Mouse (Mus musculus) stomach, postnatal 0 days (tissue): ENCODE measurements around the gene Tmem252. TPM values are rescaled to one million over a fixed set of nuclear protein-coding genes. Genes with fewer than 3 reads are reported as not detected.

ENCODE experiments used
- ATAC-seq: fragments of 200-750 bp; cut with Nextera tagmentation; 2 replicates; pipeline ENCODE4 v1.8.0; 2017; ENCODE audit not compliant: low FRiP score, low TSS enrichment
- DNase-seq: peaks from one replicate; pipeline ENCODE4 v3.0.0-alpha.2; 2016; ENCODE audit warnings: low spot score
- H3K27ac ChIP-seq: fragments of 300-500 bp; sonication (generic); replicated peaks from 2 replicates; pipeline ENCODE4 v1.5.1; 2014; ENCODE audit warnings: mild to moderate bottlenecking, control low read depth
- H3K27me3 ChIP-seq: fragments of 300-500 bp; sonication (generic); 2 replicates; pipeline ENCODE4 v1.6.1; 2014; ENCODE audit warnings: low read length; ENCODE audit not compliant: control insufficient read depth, insufficient read depth
- H3K36me3 ChIP-seq: fragments of 300-500 bp; sonication (generic); 2 replicates; pipeline ENCODE4 v1.6.1; 2014; ENCODE audit warnings: low read length, mixed read lengths; ENCODE audit not compliant: control insufficient read depth, insufficient read depth
- H3K4me1 ChIP-seq: fragments of 300-500 bp; sonication (generic); replicated peaks from 2 replicates; pipeline ENCODE4 v1.6.1; 2014; ENCODE audit warnings: antibody characterized with exemption; ENCODE audit not compliant: control insufficient read depth, insufficient read depth
- H3K4me2 ChIP-seq: fragments of 300-500 bp; sonication (generic); replicated peaks from 2 replicates; pipeline ENCODE4 v1.6.1; 2014; ENCODE audit warnings: low read depth, mild to moderate bottlenecking, control low read depth, moderate library complexity
- H3K4me3 ChIP-seq: fragments of 300-500 bp; sonication (generic); 2 replicates; pipeline ENCODE4 v1.5.1; 2014; ENCODE audit warnings: low read depth, low read length, control low read depth
- H3K9ac ChIP-seq: fragments of 300-500 bp; sonication (generic); 2 replicates; pipeline ENCODE4 v1.6.1; 2014; ENCODE audit warnings: mild to moderate bottlenecking, low read length, control low read depth, mixed read lengths
- H3K9me3 ChIP-seq: fragments of 300-500 bp; sonication (generic); 2 replicates; pipeline ENCODE4 v1.6.1; 2016; ENCODE audit warnings: low read length; ENCODE audit not compliant: control insufficient read depth
- CTCF ChIP-seq: IDR thresholded peaks from 2 replicates; pipeline ENCODE4 v1.5.1; 2016; ENCODE audit warnings: antibody characterized with exemption, low read depth, mild to moderate bottlenecking, moderate library complexity
- EP300 ChIP-seq: optimal IDR thresholded peaks from 2 replicates; pipeline ENCODE3; 2016; ENCODE audit warnings: antibody characterized with exemption
- WGBS: fragments of 180-500 bp; shearing (Covaris S2); extraction: QIAGEN DNeasy Blood & Tissue Kit; methylation state at CpG from one replicate; pipeline ENCODE4 v1.1.7; 2014; 5-methylcytosine and 5-hydroxymethylcytosine counted together
- polyA plus RNA-seq: library from polyadenylated mRNA; unstranded; fragments of >200 nt; fragmentation: Nextera tagmentation; extraction: Ambion mirVana; gene quantifications from 2 replicates; pipeline ENCODE4 v1.2.1, GENCODE M21; 2015

Tmem252 gene
- polyA plus RNA-seq, 1 experiment from 2014 or later = 5.8 TPM

DNA sequence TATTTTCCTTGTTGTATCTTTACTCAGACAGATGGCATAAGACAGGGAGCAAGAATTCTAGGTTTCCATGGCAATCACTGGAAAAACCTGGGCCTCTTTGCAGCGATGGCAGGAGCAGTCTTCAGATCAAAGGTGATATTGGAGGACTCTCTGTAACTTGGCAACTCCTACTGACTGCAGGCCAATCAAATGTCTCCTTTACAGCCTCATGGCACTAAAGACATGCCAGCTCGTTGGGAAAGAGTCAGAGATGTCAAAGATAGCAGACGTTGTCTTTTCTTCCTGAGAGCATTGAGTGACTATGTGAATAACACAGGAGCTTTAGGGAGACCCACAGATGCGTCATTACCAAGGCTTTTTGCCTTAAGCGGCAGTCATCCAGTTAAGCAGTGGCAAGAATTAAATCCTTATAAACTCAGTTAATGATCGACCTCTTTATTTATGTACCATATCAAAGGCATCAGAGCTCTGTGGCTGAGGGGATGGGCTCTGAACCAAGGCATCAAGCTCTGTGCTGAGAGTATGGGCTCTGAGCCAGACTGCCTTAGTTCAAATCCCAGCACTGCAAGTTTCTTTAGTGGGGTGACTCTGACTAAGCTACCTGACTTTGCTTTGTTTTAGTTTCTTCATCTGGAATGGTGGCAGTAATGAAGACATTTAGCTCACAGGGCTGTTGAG, 21.3 kb upstream of the Tmem252 start:
- no peak overlapping the region for H3K9ac ChIP-seq
- H3K27ac ChIP-seq = no peak overlapping the region
- DNase-seq = no peak
- H3K4me1 ChIP-seq = no peaks in the 10 kb centered on the region
- no peaks in the 10 kb centered on the region for H3K9me3 ChIP-seq
- no peaks in the 10 kb centered on the region for H3K36me3 ChIP-seq
- no peak for ATAC-seq
- TF ChIP-seq CTCF = no peak
- TF ChIP-seq EP300 = no peak
- H3K27me3 ChIP-seq = no peaks in the 10 kb centered on the region
- H3K4me3 ChIP-seq = no peak overlapping the region
- WGBS = 35% methylated on average over 6 of the region's 6 CpGs
- no peak overlapping the region for H3K4me2 ChIP-seq

DNA sequence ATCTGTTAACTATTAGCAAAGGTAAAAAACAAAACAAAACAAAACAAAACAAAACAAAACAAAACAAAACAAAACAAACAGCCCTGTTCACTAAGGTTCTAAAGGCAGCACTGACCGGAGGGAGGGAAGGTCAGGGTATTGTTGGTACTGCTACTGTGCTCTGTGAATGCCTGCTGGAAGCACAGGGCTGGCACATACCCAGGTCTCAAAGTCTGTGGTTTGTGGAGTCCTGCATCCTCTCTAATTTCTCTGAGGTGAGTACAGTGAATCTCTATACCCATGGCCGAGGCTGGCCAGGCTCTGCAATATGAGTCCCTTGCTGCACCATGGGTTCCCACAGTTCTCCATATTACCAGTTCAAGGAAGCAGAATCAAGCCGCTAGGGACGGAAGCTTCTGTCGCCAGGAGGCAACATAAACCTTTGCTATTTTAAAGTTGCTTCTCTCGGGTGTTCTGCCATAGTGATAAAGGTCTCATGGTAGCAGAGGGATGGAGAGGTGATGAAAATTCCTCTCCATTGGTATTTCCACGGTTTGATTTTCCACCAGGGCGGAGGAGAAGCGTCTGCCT, 20.5 kb upstream of the Tmem252 start:
- H3K36me3 ChIP-seq = no peaks in the 10 kb centered on the region
- no peak overlapping the region for H3K27ac ChIP-seq
- H3K4me1 ChIP-seq = no peaks in the 10 kb centered on the region
- DNase-seq = no peak
- TF ChIP-seq CTCF = no peak
- H3K9me3 ChIP-seq = no peaks in the 10 kb centered on the region
- ATAC-seq = no peak
- H3K9ac ChIP-seq = no peak overlapping the region
- H3K4me2 ChIP-seq = no peak overlapping the region
- H3K27me3 ChIP-seq = no peaks in the 10 kb centered on the region
- 68% methylated on average over 9 of the region's 9 CpGs for WGBS
- H3K4me3 ChIP-seq = no peak overlapping the region

- Histone ChIP-seq H3K4me3 (no peak overlapping the region), H3K9ac (no peak overlapping the region), H3K4me1 (no peaks in the 10 kb centered on the region), H3K4me2 (no peak overlapping the region), H3K36me3 (no peaks in the 10 kb centered on the region), H3K9me3 (no peaks in the 10 kb centered on the region), H3K27ac (no peak overlapping the region), H3K27me3 (no peaks in the 10 kb centered on the region)
- TF ChIP-seq CTCF (no peak), EP300 (no peak)
- 69% methylated on average over 3 of the region's 3 CpGs for WGBS
- DNase-seq = no peak
- ATAC-seq = no peak
These were observed 16.8 kb upstream of the Tmem252 start for GRCm38 (mm10) chr19:24656981-24657380.

DNA sequence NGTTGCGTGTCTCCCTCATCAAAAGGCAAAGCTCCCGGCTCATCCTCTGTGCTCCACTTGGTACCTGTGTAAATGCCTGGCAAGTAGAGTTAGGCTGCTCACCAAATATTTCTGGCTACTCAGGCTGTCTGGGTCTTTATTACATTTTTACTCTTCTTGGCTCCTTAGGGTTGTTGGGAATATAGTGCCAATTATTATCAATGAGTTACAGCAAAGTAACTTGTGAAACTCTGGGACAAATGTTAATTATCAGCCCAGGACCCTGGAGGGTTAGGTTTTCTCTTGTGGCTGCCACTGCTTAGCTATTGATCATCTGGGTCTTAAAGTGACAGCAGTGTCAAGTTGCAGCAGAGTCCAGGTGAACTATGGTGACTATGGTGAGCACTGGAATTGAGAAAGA, 11.5 kb upstream of the Tmem252 start:
- WGBS = 92% methylated on average over 2 of the region's 2 CpGs
- Histone ChIP-seq H3K4me1 (no peaks in the 10 kb centered on the region), H3K4me3 (no peak overlapping the region), H3K36me3 (no peaks in the 10 kb centered on the region), H3K9ac (no peak overlapping the region), H3K9me3 (no peaks in the 10 kb centered on the region), H3K27ac (no peak overlapping the region), H3K27me3 (no peaks in the 10 kb centered on the region), H3K4me2 (no peak overlapping the region)
- DNase-seq (no peak), ATAC-seq (no peak)
- TF ChIP-seq EP300 (no peak), CTCF (no peak)

DNA sequence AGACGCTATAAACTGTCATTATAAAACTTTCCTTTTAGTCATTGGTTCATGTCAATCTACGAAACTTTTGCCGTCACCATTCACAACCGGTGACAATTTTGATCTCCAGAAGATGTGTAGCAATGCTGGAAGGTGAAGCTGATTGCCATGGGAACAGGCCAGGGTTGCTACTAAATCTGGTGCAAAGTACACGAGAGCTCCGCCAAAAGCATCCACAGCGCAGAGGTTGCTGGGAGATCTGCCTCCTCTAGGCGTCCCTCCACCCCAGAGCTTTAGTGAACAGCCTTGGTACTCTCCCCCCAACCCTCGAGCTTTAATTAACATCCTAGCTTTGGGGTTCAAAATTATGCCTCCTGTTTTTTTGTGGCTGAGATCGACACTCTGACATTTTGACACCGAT, 8.0 kb upstream of the Tmem252 start:
- Histone ChIP-seq H3K4me3 (no peak overlapping the region), H3K4me2 (no peak overlapping the region), H3K9ac (no peak overlapping the region), H3K4me1 (no peaks in the 10 kb centered on the region), H3K36me3 (no peaks in the 10 kb centered on the region), H3K9me3 (no peaks in the 10 kb centered on the region), H3K27me3 (no peaks in the 10 kb centered on the region), H3K27ac (no peak overlapping the region)
- WGBS = 77% methylated on average over 11 of the region's 11 CpGs
- TF ChIP-seq CTCF (no peak), EP300 (no peak)
- ATAC-seq (no peak), DNase-seq (no peak)

DNA sequence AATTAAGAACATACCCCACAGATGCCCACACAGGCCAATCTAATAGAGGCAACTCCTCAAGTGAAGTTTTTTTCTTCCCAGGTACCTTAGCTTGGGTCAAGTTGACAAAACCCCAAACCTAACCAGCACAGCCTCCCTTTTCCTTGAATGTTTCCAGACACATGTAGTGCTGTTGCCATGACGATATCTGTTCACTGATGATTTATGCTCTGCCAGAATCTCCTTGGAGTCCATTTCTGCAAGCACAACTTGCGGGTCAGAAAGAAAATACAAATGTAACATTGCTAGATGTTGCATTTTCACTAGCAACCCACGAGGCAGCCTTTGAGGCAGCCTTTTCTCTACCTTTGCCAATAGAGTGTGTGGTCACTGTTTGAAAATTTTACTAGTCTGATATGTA, 6.3 kb upstream of the Tmem252 start:
- no peak for DNase-seq
- no peaks in the 10 kb centered on the region for H3K27me3 ChIP-seq
- H3K27ac ChIP-seq = no peak overlapping the region
- no peak for TF ChIP-seq EP300
- no peak for TF ChIP-seq CTCF
- 76% methylated on average over 3 of the region's 3 CpGs for WGBS
- H3K36me3 ChIP-seq = no peaks in the 10 kb centered on the region
- no peak overlapping the region for H3K9ac ChIP-seq
- no peak overlapping the region for H3K4me3 ChIP-seq
- no peaks in the 10 kb centered on the region for H3K4me1 ChIP-seq
- H3K9me3 ChIP-seq = no peaks in the 10 kb centered on the region
- H3K4me2 ChIP-seq = no peak overlapping the region
- ATAC-seq = no peak
